Mouse (Mus musculus): ENCODE results near the gene Bex3.
"Not testable (repeated sequence)": the region's sequence is repeated elsewhere in the genome, so short reads cannot be mapped to it uniquely, and the experiment has no call there.

Bex3 gene

GRCm38 (mm10) chrX:136269743-136270392 lies at the start of gene Bex3:
Gene Bex3 (plus strand): TSS chrX:136270253.
- DNase-seq (ENCODE audit: low spot score) = not testable (repeated sequence)

- DNase-seq (ENCODE audit: low spot score) = no peak
Measured at GRCm38 (mm10) chrX:136223714-136224113, 46.3 kb upstream of the Bex3 start.

- no peak for DNase-seq (ENCODE audit: low spot score)
Measured at GRCm38 (mm10) chrX:136227768-136228167, 42.3 kb upstream of the Bex3 start.

GRCm38 (mm10) chrX:136238118-136238517 lies 31.9 kb upstream of the Bex3 start:
- peak; percentile 6 for DNase-seq (ENCODE audit: low spot score)

- DNase-seq (ENCODE audit: low spot score) = no peak
Measured at GRCm38 (mm10) chrX:136243181-136243580, 26.9 kb upstream of the Bex3 start.

- peak; percentile 36 for DNase-seq (ENCODE audit: low spot score)
Measured at GRCm38 (mm10) chrX:136244574-136245229, 25.4 kb upstream of the Bex3 start, which contains the start of gene Tceal9. Gene Tceal9 (plus strand): TSS chrX:136245079.

- no peak for DNase-seq (ENCODE audit: low spot score)
Measured at GRCm38 (mm10) chrX:136245521-136246071, 24.5 kb upstream of the Bex3 start.

- DNase-seq (ENCODE audit: low spot score) = no peak
Measured at GRCm38 (mm10) chrX:136248811-136249210, 21.2 kb upstream of the Bex3 start.

- DNase-seq (ENCODE audit: low spot score) = no peak
Measured at GRCm38 (mm10) chrX:136249671-136250070, 20.4 kb upstream of the Bex3 start.

- DNase-seq (ENCODE audit: low spot score) = no peak
Measured at GRCm38 (mm10) chrX:136252023-136252729, 17.9 kb upstream of the Bex3 start.

GRCm38 (mm10) chrX:136267720-136268119 lies 2.3 kb upstream of the Bex3 start:
- no peak for DNase-seq (ENCODE audit: low spot score)

- no peak for DNase-seq (ENCODE audit: low spot score)
Measured at GRCm38 (mm10) chrX:136268173-136268572, 1.9 kb upstream of the Bex3 start.

GRCm38 (mm10) chrX:136270393-136271111 lies 499 bp downstream of the Bex3 start:
- DNase-seq (ENCODE audit: low spot score) = not testable (repeated sequence)

- DNase-seq (ENCODE audit: low spot score) = no peak
Measured at GRCm38 (mm10) chrX:136274542-136274941, 4.5 kb downstream of the Bex3 start.

GRCm38 (mm10) chrX:136275386-136275785 lies 5.3 kb downstream of the Bex3 start:
- DNase-seq (ENCODE audit: low spot score) = no peak

- DNase-seq (ENCODE audit: low spot score) = no peak
Measured at GRCm38 (mm10) chrX:136277577-136277976, 7.5 kb downstream of the Bex3 start.

GRCm38 (mm10) chrX:136278401-136278800 lies 8.3 kb downstream of the Bex3 start:
- DNase-seq (ENCODE audit: low spot score) = no peak

- no peak for DNase-seq (ENCODE audit: low spot score)
Measured at GRCm38 (mm10) chrX:136279410-136279809, 9.4 kb downstream of the Bex3 start.

GRCm38 (mm10) chrX:136290817-136291281 lies 20.8 kb downstream of the Bex3 start:
- DNase-seq (ENCODE audit: low spot score) = no peak

- peak; percentile 12 for DNase-seq (ENCODE audit: low spot score)
Measured at GRCm38 (mm10) chrX:136304295-136304694, 34.2 kb downstream of the Bex3 start.

- no peak for DNase-seq (ENCODE audit: low spot score)
Measured at GRCm38 (mm10) chrX:136306196-136306595, 36.1 kb downstream of the Bex3 start.

GRCm38 (mm10) chrX:136313303-136313702 lies 43.2 kb downstream of the Bex3 start:
- no peak for DNase-seq (ENCODE audit: low spot score)

Data from ovary, postnatal 14 days (tissue).